Mouse (Mus musculus) brain, embryonic 14.5 days (tissue): ENCODE data around the gene Ehd3.

Experiments used
- CTCF ChIP-seq: fragments of 200-500 bp; IDR thresholded peaks from 2 replicates; pipeline ENCODE4 v1.5.1; 2012; ENCODE audit warnings: inconsistent platforms, mild to moderate bottlenecking, moderate library complexity, borderline replicate concordance; ENCODE audit not compliant: insufficient read depth, insufficient read length; ENCODE audit errors: extremely low read depth
- POLR2A ChIP-seq: fragments of 200-500 bp; IDR thresholded peaks from 2 replicates; pipeline ENCODE4 v1.6.1; 2012; ENCODE audit warnings: mild to moderate bottlenecking, inconsistent platforms, borderline replicate concordance; ENCODE audit not compliant: poor library complexity, insufficient read depth, insufficient read length, severe bottlenecking; ENCODE audit errors: extremely low read depth

- TF ChIP-seq POLR2A (no peak), CTCF (no peak)
Observed at GRCm38 (mm10) chr17:73881295-73881694, 77.4 kb downstream of the Ehd3 start.
